Mouse (Mus musculus): ENCODE results near the gene Hist1h2ae.

GRCm38 (mm10) chr13:23576351-23576881 lies 5.4 kb upstream of the Hist1h2ae start:
- TF ChIP-seq CTCF (IDR thresholded peaks at IDR 0.05; ENCODE audit: low read depth) (no peak), EP300 (IDR thresholded peaks at IDR 0.05; ENCODE audit: low read depth) (no peak; the same call in 1 of the 2 replicates)

All from liver, embryonic 14.5 days (tissue).